Mouse (Mus musculus) common myeloid progenitor, adult 5-6 weeks (primary cell): ENCODE data around the gene Itgb1bp1. TPM values are rescaled to one million over a fixed set of nuclear protein-coding genes. Genes with fewer than 3 reads are reported as not detected.
A peak's percentile ranks its signal among the peaks of the same experiment; 100 is the strongest.

Experiments
- ATAC-seq: replicated peaks from 2 replicates; pipeline ENCODE4 v1.8.0; 2016; ENCODE audit warnings: low read depth, mild to moderate bottlenecking, moderate TSS enrichment, inconsistent platforms; ENCODE audit not compliant: poor library complexity, severe bottlenecking
- total RNA-seq: library from RNA; stranded (forward); fragments of 200-1000, 187-1606 nt; gene quantifications from 2 replicates; pipeline ENCODE4 v1.2.3, GENCODE M21; 2017

Gene Itgb1bp1
- total RNA-seq, 1 experiment from 2014 or later = 14.8 TPM

DNA sequence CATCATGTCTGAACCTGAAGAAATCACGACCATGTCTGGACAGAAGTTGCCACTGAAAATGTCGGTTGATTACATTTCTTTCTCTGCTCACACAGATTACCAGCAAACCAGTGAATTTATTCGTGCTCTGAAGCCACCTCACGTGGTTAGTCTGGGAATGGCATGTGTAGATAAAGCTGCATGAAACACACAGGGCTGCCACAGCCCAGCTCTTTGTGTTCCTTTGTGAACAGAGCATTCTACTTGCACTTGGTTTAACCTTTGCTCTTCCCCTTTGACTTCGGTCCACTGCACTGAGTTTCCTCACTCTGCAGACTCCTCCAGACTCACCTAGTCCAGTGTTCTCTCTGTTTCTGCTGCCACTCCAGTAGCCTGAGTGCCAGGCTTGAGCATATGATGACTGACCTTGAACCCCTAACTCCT, 16.3 kb upstream of the Itgb1bp1 start:
- ATAC-seq = peak; percentile 52; the same call in 1 of the 2 replicates

DNA sequence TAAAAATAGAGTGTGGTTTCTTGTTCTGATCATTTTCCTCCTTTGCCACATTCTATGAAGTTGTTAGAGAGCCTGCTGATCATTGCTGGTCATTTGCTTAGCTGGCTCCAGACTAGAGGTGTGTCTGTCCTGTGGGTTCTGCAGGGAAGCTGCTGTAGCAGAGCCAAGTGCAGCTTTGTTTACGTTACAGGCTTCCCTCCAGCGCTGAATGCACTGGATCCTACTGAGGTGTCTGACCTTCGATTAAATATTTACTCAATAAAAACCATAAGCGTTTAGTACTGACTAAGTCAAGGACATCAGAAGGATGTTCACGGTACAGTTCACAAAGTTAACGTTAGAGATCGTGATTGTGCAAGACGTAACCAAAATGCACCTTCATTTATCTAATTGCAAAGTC, 15.8 kb upstream of the Itgb1bp1 start:
- no peak for ATAC-seq

DNA sequence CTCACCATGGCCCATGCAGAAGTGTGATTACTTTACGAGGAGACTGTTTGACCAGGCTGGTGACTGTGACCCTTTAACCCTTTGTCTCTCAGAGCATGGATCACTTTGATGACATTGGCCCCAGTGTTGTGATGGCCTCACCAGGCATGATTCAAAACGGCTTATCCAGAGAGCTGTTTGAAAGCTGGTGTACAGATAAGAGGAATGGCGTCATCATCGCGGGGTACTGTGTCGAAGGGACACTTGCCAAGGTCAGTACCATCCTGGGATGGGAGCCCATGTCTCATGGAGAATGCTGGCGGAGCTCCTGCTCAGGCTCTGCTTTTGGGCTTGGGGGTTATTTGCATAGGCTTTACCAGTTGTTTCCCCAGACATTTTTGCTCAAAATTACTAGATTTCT, 15.2 kb upstream of the Itgb1bp1 start:
- no peak for ATAC-seq

DNA sequence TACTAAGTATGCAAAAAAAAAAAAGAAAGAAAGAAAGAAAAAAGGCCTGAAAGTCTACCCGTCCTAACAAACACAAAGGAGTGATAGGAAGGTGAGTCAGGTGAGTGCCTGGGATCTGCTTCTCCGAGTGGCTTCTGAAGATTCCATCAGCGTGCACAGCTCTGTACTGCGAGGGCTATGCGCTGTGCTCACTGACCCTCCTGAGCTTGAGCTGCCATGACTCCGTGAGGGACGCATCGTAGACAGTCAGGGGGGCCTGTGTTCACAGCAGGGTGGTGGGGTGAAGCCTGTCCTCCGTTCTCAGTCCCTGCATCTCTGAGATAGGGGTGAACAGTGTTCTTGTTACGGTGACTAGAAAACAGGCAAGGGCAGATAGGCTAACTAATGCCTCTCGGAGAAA, 12.8 kb upstream of the Itgb1bp1 start:
- ATAC-seq = no peak

DNA sequence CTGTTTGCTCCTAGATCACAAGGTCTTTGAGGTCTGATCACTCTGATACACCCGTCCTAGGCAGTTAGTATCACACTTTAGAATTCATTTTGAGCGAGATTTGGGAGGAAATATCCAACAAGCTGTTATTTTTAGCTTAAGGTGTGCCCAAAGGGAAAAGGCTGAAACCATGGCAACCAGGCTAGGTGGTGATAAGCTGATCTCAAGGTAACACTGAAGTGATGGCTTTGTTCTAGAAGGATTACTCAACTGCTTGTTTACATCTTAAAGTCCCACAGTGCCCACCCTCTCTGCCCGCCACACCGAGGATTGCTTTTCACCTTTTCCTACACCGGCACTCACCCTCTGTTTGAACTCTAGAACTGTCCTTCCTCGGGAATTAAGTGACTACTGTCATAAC, 3.6 kb upstream of the Itgb1bp1 start:
- no peak for ATAC-seq

DNA sequence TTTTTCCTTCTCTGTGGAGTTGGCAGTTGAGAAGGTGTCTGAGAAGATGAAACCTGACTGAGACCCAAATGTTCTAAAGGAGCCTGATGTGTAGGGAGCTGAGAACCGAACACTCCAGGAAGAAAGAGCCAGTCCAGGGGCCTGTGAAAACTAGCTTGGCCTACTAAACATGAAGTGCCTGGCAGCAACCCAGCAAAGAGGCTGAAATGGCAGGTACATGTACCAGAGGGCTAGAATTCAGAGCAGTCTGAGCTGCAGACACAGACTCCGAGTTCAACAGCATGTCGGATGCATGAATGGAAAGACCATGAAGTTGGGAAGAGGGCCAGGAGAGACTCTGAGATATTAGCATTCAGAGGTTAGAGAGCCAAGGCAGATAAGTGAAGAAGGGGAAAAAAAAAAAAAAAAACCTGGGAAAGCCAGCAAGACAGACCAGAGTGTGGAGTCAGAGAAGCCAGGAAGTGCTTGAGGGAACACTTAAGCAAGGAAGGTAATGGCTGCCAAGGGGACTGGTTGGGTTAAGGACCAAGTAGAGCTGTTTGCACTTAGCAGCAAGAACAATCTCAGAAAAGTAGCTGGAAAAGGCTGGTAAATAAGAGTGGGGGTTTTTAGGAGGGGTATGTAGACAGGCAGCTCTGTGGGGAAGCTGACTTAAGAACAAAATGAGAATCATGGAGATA, 2.8 kb upstream of the Itgb1bp1 start:
- no peak for ATAC-seq

DNA sequence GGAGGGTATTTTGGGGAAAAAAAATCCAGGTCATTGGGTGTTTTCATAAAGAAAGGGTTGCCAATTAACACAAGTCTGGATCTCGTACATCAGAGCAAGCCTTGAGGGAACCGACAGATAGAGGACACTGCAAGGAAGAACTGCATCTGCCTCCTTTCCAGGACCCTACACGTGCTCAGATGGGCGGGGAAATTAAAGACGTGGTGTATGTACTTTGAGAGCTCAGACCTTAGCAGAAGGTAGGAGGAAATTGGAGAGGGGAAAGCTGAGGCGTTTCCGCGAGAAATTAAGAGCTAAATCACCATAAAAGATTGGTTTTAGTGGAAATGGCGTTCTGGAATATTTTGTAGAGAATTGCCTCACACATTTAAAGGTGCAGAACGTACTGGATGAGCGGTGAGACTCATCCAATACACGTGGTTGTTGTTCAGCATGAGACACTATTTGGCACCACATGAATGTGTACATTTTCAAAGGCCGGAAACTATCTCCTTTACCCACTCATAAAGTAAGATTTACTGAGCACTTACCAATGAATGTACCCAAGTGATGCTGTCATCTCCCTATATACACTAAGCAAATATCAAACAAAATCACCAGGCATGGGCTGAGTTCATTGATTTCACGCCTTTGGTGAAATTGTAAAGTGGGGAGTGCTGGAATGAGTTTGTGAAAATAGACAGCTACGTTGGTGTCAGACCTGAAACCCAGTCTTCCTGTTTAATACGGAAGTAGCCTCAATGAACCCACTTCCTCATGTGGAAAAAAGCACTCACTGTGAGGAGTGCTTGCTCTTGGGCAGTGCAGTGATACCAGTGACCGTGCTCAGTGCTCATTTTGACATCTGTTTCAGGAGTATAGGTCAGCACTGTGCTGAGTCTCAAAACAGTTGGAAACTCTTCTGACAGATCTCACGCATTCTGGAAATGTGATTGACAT, 897 bp upstream of the Itgb1bp1 start:
- peak; percentile 61 for ATAC-seq

DNA sequence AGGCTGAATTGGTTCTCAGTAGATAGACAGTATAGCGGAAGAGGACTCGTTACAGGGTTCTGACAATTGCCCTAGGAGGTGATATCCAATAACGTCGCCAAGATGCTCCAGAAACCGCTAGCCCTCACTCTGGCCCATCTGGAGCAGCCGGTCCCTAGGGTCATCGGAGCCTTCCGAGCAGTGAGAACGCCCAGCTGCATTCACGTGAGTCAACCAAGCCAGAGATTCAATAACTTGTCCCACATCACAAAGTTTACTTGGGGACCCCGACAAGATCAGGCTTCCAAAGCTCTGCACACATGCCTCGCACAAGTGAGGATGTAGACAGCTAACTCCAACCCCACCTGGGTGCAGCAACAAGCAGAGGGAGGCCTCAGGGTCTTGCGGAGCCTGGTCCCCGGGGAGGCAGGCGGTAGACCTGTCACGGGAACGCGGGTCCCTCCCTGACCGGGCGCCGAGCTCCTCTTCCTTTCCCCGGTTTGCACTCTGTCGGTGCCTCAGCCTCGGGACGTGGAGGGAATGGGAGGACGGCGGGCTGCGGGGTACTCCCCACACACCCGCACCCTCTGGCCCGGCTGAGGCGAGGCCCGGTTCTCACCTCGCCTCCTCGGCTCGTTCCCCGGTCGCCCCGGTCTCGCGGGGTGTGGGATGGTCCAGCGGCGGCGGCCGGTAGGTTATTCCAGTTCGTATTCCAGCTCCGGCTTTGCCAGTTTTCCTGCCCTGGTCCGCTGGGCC, 409 bp downstream of the Itgb1bp1 start:
- ATAC-seq = peak; percentile 42

DNA sequence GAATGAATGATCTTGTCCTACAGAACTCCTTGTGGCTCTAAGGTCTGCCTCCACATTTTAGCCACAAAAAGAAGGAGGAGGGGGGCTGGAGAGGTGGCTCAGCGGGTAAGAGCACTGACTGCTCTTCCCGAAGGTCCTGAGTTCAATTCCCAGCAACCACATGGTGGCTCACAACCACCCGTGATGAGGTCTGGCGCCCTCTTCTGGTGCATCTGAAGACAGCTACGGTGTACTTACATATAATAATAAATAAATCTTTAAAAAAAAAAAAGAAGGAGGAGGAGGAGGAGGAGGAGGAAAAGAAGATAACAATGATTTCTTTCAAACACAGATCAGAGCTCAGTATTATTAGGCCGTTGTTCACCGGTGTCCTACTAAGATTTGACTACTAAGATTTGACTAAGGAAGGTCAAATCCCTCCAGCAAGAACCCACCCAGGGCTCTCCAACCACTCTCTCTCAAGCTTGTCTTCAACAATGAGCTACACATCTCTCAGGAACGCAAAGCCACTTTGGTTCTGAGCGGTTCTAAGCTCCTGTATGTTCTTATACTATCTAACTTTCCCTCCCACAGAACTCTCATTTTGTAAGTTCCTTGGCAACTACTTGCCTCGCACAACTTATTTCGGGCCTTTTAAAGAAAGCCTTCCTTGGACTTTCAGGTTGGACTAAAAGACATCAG, 1.2 kb downstream of the Itgb1bp1 start, which contains the start of gene Cpsf3:
Cpsf3 (plus strand) TSS at position 631 of the 681 bp plus-strand sequence.
- ATAC-seq = no peak

DNA sequence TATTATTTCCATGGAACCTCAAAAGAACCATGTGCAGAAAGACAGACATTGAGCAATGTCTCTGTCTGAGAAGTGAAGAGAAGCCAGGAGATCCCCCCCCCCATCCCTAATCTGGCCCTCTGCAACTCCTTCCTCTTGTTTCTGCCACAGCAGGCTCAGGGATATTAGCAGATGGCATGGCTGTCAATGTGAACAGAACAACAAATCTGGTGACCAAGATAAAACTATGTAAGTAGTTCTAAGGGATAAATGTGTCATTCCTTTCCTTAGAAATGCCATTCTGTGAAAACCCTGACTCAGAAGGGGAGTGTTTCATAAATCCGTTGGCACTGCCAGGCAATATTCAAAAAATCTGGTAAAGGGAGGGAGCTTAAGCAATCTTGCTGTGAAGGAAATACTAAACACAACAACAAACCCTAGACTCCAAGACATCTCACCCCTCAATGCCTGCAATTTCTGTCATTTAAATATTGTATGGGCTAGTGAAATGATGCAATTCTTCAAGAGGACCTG, 8.7 kb downstream of the Itgb1bp1 start:
- no peak for ATAC-seq

DNA sequence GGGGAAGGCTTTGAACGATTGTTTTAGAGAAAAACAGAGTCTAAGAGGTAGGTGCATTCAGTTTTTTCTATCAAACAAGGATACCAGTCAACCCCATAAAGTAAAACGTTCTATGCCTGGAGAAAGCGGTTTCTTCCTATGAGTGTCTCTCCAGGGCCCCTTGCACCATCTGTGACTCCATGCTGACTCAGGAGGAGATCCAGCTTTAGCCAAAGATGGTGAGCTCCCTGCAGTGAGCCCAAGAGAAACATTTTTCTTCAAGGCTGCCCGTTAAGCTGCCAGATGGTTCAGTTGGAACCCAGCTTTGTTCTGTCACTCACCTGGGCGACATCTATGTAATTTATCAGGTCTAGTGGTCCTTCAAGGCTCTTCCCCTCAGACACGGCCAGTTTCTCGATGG, 11.6 kb downstream of the Itgb1bp1 start:
- no peak for ATAC-seq

DNA sequence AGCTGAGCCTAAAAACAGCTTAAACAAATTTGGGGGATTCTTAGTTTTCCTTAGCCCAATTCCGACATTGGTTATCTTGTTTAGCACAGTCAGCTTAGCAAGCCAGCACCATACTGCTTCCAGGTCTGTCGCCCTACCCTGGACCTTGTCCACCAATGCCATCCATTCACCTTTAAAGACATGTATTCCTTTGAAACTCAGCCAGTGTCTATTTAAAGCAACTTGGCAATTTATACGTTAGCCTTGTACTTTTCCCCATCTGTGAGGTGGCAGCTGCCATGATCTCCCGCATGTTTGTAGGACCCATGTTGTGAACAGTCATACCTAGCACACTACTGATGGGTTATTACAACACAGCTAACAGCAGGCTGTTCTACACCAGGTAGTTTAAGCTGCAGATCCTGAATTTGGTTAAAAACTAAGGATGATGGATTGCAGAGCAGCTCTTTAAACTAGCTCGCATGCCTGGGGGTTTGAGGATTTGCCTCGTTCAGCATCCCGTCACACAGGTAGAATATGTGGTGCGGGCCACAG, 17.9 kb downstream of the Itgb1bp1 start:
- ATAC-seq = no peak

DNA sequence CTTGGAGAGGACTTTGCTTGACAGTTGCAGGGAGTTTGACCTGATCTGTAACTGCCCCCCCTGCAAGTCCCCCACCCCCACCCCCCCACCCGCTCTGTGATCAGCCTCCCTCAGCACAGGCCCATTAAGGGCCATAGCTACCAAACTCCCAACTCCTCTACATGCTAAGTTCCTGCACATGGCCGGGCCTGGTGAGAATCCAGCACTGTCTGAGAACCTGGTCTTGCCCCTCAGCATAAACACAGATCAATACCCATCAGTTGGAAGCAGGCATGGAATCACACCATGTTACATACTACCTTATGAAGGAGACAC, 19.3 kb downstream of the Itgb1bp1 start:
- no peak for ATAC-seq

DNA sequence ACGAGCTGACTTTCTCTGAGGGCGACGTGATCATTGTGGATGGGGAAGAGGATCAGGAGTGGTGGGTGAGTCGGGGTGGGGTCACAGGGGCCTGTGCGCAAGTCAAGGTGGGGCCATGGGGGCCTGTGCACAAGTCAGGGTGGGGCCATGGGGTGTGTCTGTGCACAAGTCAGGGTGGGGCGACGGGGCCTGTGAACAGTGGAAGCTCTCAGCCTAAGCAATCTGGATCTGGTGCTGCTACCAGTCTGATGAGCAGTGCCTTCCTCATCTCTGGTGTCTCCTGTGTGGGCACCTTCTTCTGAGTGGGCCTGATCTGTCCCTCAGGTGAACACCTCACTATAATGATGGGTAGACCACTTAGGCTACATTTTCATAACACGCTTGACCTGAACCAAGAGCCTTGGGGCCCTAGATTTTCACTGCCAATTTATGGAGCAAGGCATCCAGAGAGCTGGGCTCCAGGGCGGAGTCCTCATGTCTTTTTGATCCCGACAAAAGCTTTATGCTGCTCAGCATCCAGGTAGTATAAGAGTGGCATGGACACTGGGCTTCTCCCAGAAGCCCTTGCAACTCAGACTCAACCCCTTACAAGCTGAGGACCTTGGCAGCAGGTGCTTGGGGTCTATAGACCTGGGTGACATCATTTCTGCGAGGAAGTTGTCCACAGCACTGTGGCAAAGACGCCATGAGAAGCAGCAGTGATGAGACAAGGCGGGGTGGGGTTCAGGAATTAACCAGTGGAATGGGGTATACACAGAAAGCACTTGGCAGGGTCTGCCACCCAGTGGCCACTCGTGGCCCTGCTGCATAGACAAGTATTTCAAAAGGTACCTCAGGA, 19.9 kb downstream of the Itgb1bp1 start:
- peak; percentile 96 for ATAC-seq

DNA sequence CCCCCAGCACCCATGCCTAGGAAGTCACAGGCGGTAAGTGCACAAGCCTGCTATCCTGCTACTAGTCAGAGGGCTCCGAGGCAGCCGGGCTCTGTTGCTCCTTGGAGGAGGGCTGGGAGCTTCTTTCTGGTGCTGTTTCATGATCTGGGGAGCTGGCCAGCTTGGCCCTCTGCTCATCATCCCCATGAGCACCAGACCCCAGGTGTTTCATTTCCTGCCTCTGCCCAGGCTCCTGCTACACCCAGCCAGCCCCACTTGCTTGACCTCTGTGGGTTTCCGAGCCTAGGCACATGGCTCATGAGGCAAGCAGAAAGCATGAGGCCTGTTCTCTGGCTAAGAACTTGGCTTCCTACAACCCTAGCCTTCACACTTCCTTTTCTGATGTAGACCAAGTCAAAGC, 20.6 kb downstream of the Itgb1bp1 start:
- ATAC-seq = no peak

DNA sequence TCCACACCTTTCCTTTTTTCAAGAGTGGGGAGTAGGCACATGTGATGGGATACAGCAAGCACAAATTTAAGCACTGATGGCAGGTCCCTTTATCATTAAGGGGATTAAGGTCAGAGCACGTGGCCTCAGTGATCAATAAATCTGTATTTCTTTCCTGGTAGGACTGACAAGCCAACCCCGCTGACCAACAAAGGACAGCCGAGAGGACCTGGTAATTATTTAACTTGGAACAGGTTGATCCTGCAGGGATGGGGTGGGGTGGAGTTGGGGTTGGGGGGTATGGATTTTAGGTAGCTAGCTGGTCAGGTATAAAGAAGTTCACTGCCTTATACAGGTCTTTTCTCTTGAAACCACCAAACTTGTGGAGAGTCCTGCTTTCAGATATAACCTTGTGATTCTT, 21.1 kb downstream of the Itgb1bp1 start:
- ATAC-seq = no peak

DNA sequence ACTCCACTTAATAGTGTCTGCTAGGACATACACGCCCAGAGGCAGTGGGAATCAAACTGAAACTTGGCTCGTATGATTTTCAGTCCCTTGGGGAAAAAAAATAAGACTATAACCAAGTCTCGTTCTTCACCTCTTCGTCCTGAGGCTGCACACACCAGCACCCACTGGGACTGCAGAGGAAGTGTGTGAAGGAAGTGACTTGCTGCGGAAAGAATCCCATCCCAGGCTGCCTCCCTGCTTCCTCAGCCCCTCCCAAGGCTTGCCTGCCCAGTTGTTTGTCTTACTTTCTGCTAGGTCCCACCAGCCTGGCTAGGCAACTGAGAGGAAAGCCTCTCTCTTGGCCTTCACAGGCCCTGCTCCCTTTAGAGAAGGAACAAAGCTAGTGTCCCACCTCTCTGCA, 21.8 kb downstream of the Itgb1bp1 start:
- ATAC-seq = no peak

DNA sequence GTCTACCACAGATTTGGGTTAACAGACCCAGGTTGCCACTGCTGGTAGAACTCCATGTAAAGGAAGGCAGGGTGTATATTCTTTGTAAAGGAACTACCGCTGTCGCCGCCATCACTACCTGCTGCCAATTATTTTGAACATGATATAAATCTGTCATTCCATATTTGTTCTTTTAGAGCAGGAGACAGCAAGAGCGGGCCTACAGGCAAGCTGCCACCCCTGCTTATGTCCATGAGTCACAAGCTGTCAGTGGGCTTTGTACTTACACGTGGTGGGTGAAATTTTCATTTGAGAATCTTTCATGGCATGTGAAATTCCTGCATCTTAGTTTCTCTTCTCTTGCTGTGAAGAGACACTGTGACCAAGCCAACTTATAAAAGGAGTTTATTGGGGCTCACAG, 22.8 kb downstream of the Itgb1bp1 start:
- no peak for ATAC-seq

DNA sequence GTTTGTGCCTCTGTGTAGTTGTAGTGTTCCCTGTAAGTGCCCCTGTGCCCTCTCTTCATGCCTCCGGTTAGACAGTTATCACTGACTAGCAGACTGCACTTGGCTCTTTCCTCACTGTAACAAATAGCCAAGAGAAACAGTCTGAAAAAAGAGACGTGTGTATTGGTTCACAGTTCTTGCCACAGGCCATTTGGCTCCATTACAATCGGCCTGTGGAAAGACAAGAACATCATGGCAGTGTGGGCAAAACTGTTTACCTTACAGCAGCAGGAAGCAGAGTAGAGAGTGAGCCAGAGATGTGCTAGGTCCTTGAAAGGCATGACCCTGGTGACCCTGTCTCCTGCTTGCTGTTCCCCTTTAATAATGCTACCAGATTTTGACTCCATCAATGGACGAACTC, 24.6 kb downstream of the Itgb1bp1 start:
- ATAC-seq = no peak
